Mouse (Mus musculus): ENCODE results near the gene Gabrr3.

DNA sequence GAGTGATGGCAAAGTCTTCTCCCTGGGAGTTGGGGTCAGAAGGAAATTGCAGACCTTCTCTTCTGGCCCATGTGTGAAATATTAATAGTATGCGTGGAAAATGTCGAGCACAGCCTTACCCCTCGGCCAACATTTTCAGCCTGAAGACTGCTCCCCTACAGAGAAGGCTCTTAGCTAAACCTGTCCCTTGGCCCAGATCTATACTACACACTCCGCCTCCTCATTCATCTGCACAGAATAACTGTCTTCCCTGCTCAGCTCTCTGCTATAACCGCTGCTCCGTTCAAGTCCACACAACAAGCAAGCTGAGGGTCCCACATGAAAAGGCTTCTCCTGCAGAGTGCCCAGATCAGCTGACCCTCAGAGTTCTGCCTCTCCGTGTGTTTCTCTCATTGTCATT lies 20.8 kb downstream of the Gabrr3 start:
- no peak for TF ChIP-seq CTCF (conservative IDR thresholded peaks at IDR 0.05; ENCODE audit: low read length)
- no peak for TF ChIP-seq NANOG (IDR thresholded peaks at IDR 0.05; ENCODE audit: borderline replicate concordance, low read length)

All from E14TG2a.4 (cell line).